Comparison of ENCODE assay signal across 12 mouse cellular contexts in the genomic region with DNA sequence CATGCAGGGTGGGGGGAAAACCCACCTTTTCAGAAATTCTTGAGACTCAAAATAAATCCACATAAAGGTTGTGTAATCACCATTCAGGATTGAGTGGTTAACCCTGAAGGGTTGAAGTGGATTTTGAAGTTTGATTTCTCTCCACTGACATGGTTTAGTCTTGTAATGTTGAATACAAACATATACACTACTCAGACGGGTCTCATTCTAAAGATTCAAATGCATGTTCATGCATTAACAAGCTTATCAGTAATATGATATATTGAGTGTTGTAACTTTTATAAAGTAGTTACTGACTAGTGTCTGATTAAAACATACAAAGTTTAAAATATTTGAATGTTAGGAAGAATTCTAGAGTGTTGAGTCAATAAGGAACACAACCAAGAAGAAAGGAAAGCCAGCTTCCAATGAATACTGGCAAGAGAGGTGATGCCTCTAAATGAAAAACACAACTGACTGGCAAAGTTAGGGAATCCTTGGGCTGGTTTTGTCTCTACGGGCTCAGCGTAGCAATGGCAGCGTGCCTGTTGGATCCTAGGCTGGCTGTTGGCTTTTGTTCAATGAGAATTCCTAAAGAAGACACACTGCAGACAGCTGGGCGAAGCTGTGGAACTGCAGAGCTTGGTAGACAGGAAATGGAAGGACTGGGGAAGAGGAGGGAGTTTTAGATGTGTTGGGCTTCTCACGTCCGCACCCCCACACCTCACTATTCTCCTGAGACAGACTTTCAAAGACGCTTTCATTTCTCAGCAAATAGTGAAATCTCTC.
DNase-seq lines count a peak whose midpoint lies in the region; ATAC-seq and TF ChIP-seq lines count a peak whose summit lies in the region.
"Had no signal": no experiment of that assay in that cellular context is flagged by ENCODE, and none has a peak within 500 bp of the region (broad histone marks: within the 10 kb centered on the region; RNA-seq: fewer than 3 reads in every experiment).

No protein-coding gene starts in this region.

- TF ChIP-seq CTCF in liver, postnatal 0 days (IDR thresholded peaks at IDR 0.05; ENCODE audit: low read depth): no peak

- no peaks in the 10 kb centered on the region for H3K9me3 ChIP-seq in forebrain, embryonic 15.5 days
- no peaks in the 10 kb centered on the region for H3K9me3 ChIP-seq in forebrain, embryonic 10.5 days
- no peaks in the 10 kb centered on the region for H3K9me3 ChIP-seq in liver, postnatal 0 days (ENCODE audit: low read length)
- H3K9me3 ChIP-seq: embryonic facial prominence, embryonic 12.5 days; liver, embryonic 12.5 days had no signal

- no peak for DNase-seq in forebrain, embryonic 10.5 days (ENCODE audit: extremely low spot score, low spot score)
- DNase-seq in ovary, postnatal 14 days (ENCODE audit: low spot score): peak; percentile 29
- DNase-seq in ovary, adult 18-20 months (ENCODE audit: low spot score): no peak
- peak; percentile 11 to 69 for DNase-seq in left cerebral cortex, postnatal 25 days (ENCODE audit: low spot score in 2 of 2)
- peak; percentile 38 for DNase-seq in telencephalon, adult 2 months (ENCODE audit: low read depth, low spot score)
- no peak for DNase-seq in spleen, adult 12 weeks (ENCODE audit: low spot score)
- no peak for DNase-seq in liver, postnatal 0 days
- DNase-seq: thymus, postnatal 14 days had no signal

- H3K4me3 ChIP-seq in forebrain, embryonic 15.5 days: no peak overlapping the region
- H3K4me3 ChIP-seq in forebrain, embryonic 10.5 days: no peak overlapping the region
- H3K4me3 ChIP-seq in liver, postnatal 0 days (ENCODE audit: low read depth, low read length): no peak overlapping the region
- H3K4me3 ChIP-seq: embryonic facial prominence, embryonic 12.5 days; liver, embryonic 12.5 days had no signal

- H3K9ac ChIP-seq in forebrain, embryonic 15.5 days (replicated peaks): no peak overlapping the region
- no peak overlapping the region for H3K9ac ChIP-seq in liver, postnatal 0 days (replicated peaks)
- H3K9ac ChIP-seq: embryonic facial prominence, embryonic 12.5 days; liver, embryonic 12.5 days had no signal

- H3K27ac ChIP-seq in forebrain, embryonic 15.5 days (replicated peaks): no peak overlapping the region
- H3K27ac ChIP-seq in forebrain, embryonic 10.5 days: no peak overlapping the region
- H3K27ac ChIP-seq in liver, postnatal 0 days (ENCODE audit: low read depth): no peak overlapping the region
- H3K27ac ChIP-seq: embryonic facial prominence, embryonic 12.5 days; liver, embryonic 12.5 days had no signal

- 74% methylated on average over 8 of the region's 8 CpGs for WGBS in forebrain, embryonic 15.5 days
- 92% methylated on average over 8 of the region's 8 CpGs for WGBS in forebrain, embryonic 10.5 days
- WGBS in liver, postnatal 0 days (ENCODE audit: insufficient replicate concordance): 80% methylated on average over 8 of the region's 8 CpGs

- peaks cover 6% of the 10 kb centered on the region; the same call in 1 of the 2 replicates for H3K36me3 ChIP-seq in forebrain, embryonic 15.5 days
- peaks cover 44% of the 10 kb centered on the region for H3K36me3 ChIP-seq in forebrain, embryonic 10.5 days (replicated peaks)
- H3K36me3 ChIP-seq in liver, postnatal 0 days (replicated peaks; ENCODE audit: insufficient read depth, low read length): peaks cover 3% of the 10 kb centered on the region

- H3K4me2 ChIP-seq in forebrain, embryonic 15.5 days (replicated peaks): no peak overlapping the region
- H3K4me2 ChIP-seq in liver, postnatal 0 days (ENCODE audit: low read depth, low read length): no peak overlapping the region
- H3K4me2 ChIP-seq: embryonic facial prominence, embryonic 12.5 days; liver, embryonic 12.5 days had no signal

- no peaks in the 10 kb centered on the region for H3K27me3 ChIP-seq in forebrain, embryonic 15.5 days
- H3K27me3 ChIP-seq in forebrain, embryonic 10.5 days (ENCODE audit: poor library complexity, severe bottlenecking): no peaks in the 10 kb centered on the region
- no peaks in the 10 kb centered on the region for H3K27me3 ChIP-seq in liver, postnatal 0 days (ENCODE audit: insufficient read depth, low read length)
- H3K27me3 ChIP-seq: embryonic facial prominence, embryonic 12.5 days; liver, embryonic 12.5 days had no signal

- peak; percentile 23; the same call in 1 of the 2 replicates for ATAC-seq in forebrain, embryonic 15.5 days (replicated peaks)
- ATAC-seq in liver, postnatal 0 days: no peak
- ATAC-seq: CD4-positive, CD25-positive, alpha-beta regulatory T cell, adult 4 months; liver, embryonic 12.5 days had no signal

- TF ChIP-seq EP300 in liver, postnatal 0 days (IDR thresholded peaks at IDR 0.05; ENCODE audit: low read depth): no peak

- H3K4me1 ChIP-seq in forebrain, embryonic 15.5 days: no peaks in the 10 kb centered on the region
- H3K4me1 ChIP-seq in forebrain, embryonic 10.5 days: no peaks in the 10 kb centered on the region
- no peaks in the 10 kb centered on the region for H3K4me1 ChIP-seq in liver, postnatal 0 days (ENCODE audit: insufficient read depth)
- H3K4me1 ChIP-seq: embryonic facial prominence, embryonic 12.5 days; liver, embryonic 12.5 days had no signal

- intact Hi-C loops in left cerebral cortex, postnatal 25 days (cut with DNase I): no loop called here

Comparison
In these comparisons a context has a peak if more than half of its experiments do, and no peak if none do; other contexts are left out.
1. DNase-seq: peak in ovary, postnatal 14 days (single experiment), left cerebral cortex, postnatal 25 days (2 of 2) and telencephalon, adult 2 months (single experiment); none in forebrain, embryonic 10.5 days (single experiment), ovary, adult 18-20 months (single experiment), spleen, adult 12 weeks (single experiment) and liver, postnatal 0 days (single experiment).